Mouse (Mus musculus) erythroblast, embryonic 14.5 days (primary cell): ENCODE results near the gene Cmc2.

ENCODE experiments used
- GATA1 ChIP-seq: IDR thresholded peaks from 2 replicates; pipeline ENCODE4 v1.6.1; 2012; ENCODE audit warnings: low read length, inconsistent platforms, mixed read lengths
- TAL1 ChIP-seq: IDR thresholded peaks from 3 replicates; pipeline ENCODE4 v1.6.1; 2012; ENCODE audit warnings: low read length, inconsistent platforms, mixed read lengths

DNA sequence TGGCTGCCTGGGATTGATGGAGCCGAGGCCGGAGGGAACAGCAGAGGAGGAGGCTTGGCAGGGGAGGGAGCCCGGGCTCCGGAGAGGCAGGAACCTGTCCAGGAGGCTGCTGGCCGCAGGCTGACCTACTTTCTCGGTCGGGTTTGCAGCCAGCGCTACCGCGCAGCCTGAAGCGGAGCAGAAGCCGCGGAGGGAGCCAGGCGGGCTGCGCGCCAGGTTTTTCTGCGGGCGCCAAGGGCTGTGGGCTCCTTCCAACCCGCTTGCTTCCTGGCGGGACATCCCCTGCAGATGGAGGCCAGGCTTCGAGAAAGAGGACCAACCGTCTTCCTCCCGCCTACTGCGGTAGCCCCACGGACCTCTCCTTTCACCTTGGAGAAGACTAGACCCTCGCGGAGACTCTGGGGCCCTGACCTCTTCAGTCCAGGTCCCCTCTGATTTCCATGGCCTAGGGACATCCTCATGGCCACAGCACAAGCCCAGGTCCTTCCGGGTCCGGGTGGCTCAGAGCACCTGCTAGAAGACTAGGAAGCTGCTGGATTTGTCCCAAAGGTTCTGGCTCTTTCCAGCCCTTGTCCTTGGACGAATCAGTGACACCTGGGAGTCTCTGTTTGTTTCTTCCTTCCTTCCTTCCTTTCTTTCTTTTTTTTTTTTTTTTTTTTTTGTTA is 57.8 kb downstream of the Cmc2 start:
- TF ChIP-seq TAL1 (no peak), GATA1 (no peak)
